Mouse (Mus musculus) heart, embryonic 12.5 days (tissue): ENCODE measurements around the gene Dlg1. TPM values are rescaled to one million over a fixed set of nuclear protein-coding genes. Genes with fewer than 3 reads are reported as not detected.

Source experiments
- ATAC-seq: fragments of 200-750 bp; cut with Nextera tagmentation; 2 replicates; pipeline ENCODE4 v1.8.0; 2017; ENCODE audit warnings: moderate TSS enrichment, moderate library complexity; ENCODE audit not compliant: insufficient number of reproducible peaks, low FRiP score
- H3K27ac ChIP-seq: fragments of 300-500 bp; sonication (generic); 2 replicates; pipeline ENCODE4 v1.5.1; 2016; ENCODE audit warnings: mild to moderate bottlenecking, moderate library complexity; ENCODE audit not compliant: poor library complexity, severe bottlenecking
- H3K27me3 ChIP-seq: fragments of 300-500 bp; sonication (generic); replicated peaks from 2 replicates; pipeline ENCODE4 v1.6.1; 2016; ENCODE audit warnings: mild to moderate bottlenecking, moderate library complexity
- H3K36me3 ChIP-seq: fragments of 300-500 bp; sonication (generic); 2 replicates; pipeline ENCODE4 v1.6.1; 2016; ENCODE audit warnings: mild to moderate bottlenecking, moderate library complexity
- H3K4me1 ChIP-seq: fragments of 300-500 bp; sonication (generic); replicated peaks from 2 replicates; pipeline ENCODE4 v1.6.1; 2016; ENCODE audit warnings: mild to moderate bottlenecking
- H3K4me2 ChIP-seq: fragments of 300-500 bp; sonication (generic); 2 replicates; pipeline ENCODE4 v1.6.1; 2016; ENCODE audit warnings: mild to moderate bottlenecking, moderate library complexity
- H3K4me3 ChIP-seq: fragments of 300-500 bp; sonication (generic); 2 replicates; pipeline ENCODE4 v1.5.1; 2016; ENCODE audit warnings: mild to moderate bottlenecking
- H3K9ac ChIP-seq: fragments of 300-500 bp; sonication (generic); 2 replicates; pipeline ENCODE4 v1.6.1; 2016; ENCODE audit warnings: mild to moderate bottlenecking, moderate library complexity
- H3K9me3 ChIP-seq: fragments of 300-500 bp; sonication (generic); replicated peaks from 2 replicates; pipeline ENCODE4 v1.6.1; 2016; ENCODE audit warnings: mild to moderate bottlenecking, moderate library complexity
- WGBS: fragments of 180-500 bp; shearing (Covaris S2); methylation state at CpG from one replicate; pipeline ENCODE4 v1.1.7; 2016; 5-methylcytosine and 5-hydroxymethylcytosine counted together
- polyA plus RNA-seq: library from polyadenylated mRNA; unstranded; fragments of >200 nt; fragmentation: Nextera tagmentation; extraction: Ambion mirVana; gene quantifications from 2 replicates; pipeline ENCODE4 v1.2.1, GENCODE M21; 2016

The Dlg1 gene
- polyA plus RNA-seq, 1 experiment from 2014 or later, result 21.9 TPM

GRCm38 (mm10) chr16:31775924-31776323 is 112.7 kb downstream of the Dlg1 start:
- no peak for ATAC-seq
- Histone ChIP-seq H3K4me2 (no peak overlapping the region), H3K36me3 (no peaks in the 10 kb centered on the region), H3K4me1 (peaks cover 4% of the 10 kb centered on the region; the same call in 1 of the 2 replicates), H3K9me3 (no peaks in the 10 kb centered on the region), H3K9ac (no peak overlapping the region), H3K27me3 (no peaks in the 10 kb centered on the region), H3K27ac (no peak overlapping the region), H3K4me3 (no peak overlapping the region)
- 84% methylated on average over 10 of the region's 10 CpGs for WGBS

DNA sequence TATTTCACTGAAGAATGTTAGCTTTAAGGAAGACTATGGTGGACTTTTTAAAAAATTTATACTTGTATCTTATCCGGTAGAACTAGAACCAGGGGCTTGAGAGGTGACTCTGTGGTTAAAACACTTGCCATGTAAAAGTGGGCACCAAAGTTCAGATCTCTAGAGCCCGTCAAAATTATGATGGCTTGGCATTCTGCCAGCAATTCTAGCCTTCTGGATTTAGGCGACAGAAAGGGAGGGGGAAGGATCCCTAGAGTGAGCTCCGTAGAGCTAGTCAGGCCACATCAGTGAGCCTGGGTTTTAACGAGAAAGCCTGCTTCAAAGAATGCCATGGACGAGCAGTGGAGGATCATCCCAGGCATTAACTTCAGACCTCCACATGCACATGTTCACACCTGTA is 117.8 kb downstream of the Dlg1 start:
- no peak overlapping the region for H3K27ac ChIP-seq
- no peak overlapping the region for H3K4me2 ChIP-seq
- H3K9ac ChIP-seq, result no peak overlapping the region
- H3K4me3 ChIP-seq, result no peak overlapping the region
- H3K9me3 ChIP-seq, result no peaks in the 10 kb centered on the region
- 57% methylated on average over 6 of the region's 6 CpGs for WGBS
- H3K36me3 ChIP-seq, result peaks cover 5% of the 10 kb centered on the region; the same call in 1 of the 2 replicates
- no peaks in the 10 kb centered on the region for H3K27me3 ChIP-seq
- no peak for ATAC-seq
- H3K4me1 ChIP-seq, result no peaks in the 10 kb centered on the region

DNA sequence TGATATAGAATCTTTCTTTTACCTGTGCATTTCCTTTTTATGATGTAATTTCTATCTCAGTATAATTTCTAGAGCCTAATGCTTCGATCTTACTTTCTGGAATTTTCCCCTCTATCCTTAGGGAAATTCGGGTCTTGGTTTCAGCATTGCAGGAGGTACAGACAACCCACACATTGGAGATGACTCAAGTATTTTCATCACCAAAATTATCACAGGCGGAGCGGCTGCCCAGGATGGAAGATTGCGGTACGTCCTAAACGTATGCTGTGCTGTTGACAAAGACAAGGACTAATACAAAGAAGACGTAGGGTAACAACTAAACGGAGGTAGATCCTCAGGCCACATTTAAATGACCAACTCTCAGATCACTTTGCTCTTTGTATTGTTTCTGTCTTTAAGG is 126.8 kb downstream of the Dlg1 start:
- Histone ChIP-seq H3K9ac (no peak overlapping the region), H3K9me3 (no peaks in the 10 kb centered on the region), H3K36me3 (peaks cover 23% of the 10 kb centered on the region), H3K4me1 (no peaks in the 10 kb centered on the region; the same call in 1 of the 2 replicates), H3K27me3 (no peaks in the 10 kb centered on the region), H3K27ac (no peak overlapping the region), H3K4me3 (no peak overlapping the region), H3K4me2 (no peak overlapping the region)
- ATAC-seq, result no peak
- WGBS, result 91% methylated on average over 9 of the region's 9 CpGs

- Histone ChIP-seq H3K9ac (no peak overlapping the region), H3K36me3 (peaks cover 35% of the 10 kb centered on the region), H3K4me2 (no peak overlapping the region), H3K9me3 (no peaks in the 10 kb centered on the region), H3K4me3 (no peak overlapping the region), H3K4me1 (no peaks in the 10 kb centered on the region), H3K27ac (no peak overlapping the region), H3K27me3 (no peaks in the 10 kb centered on the region)
- WGBS, result 77% methylated on average over 3 of the region's 3 CpGs
- ATAC-seq, result no peak
Measured at GRCm38 (mm10) chr16:31803644-31804043, 140.4 kb downstream of the Dlg1 start.

GRCm38 (mm10) chr16:31826049-31826448 is 162.8 kb downstream of the Dlg1 start:
- no peak overlapping the region for H3K27ac ChIP-seq
- 80% methylated on average over 4 of the region's 4 CpGs for WGBS
- no peak overlapping the region for H3K9ac ChIP-seq
- H3K4me2 ChIP-seq, result no peak overlapping the region
- no peaks in the 10 kb centered on the region for H3K4me1 ChIP-seq
- no peak for ATAC-seq
- H3K36me3 ChIP-seq, result peaks cover 9% of the 10 kb centered on the region
- H3K27me3 ChIP-seq, result no peaks in the 10 kb centered on the region
- no peak overlapping the region for H3K4me3 ChIP-seq
- no peaks in the 10 kb centered on the region for H3K9me3 ChIP-seq

- Histone ChIP-seq H3K4me3 (no peak overlapping the region), H3K9ac (no peak overlapping the region), H3K4me1 (peaks cover 6% of the 10 kb centered on the region; the same call in 1 of the 2 replicates), H3K27me3 (no peaks in the 10 kb centered on the region), H3K27ac (no peak overlapping the region), H3K9me3 (no peaks in the 10 kb centered on the region), H3K36me3 (peaks cover 9% of the 10 kb centered on the region), H3K4me2 (no peak overlapping the region)
- ATAC-seq, result no peak
- WGBS, result 91% methylated on average over 4 of the region's 4 CpGs
Measured at GRCm38 (mm10) chr16:31830726-31831125, 167.5 kb downstream of the Dlg1 start.

DNA sequence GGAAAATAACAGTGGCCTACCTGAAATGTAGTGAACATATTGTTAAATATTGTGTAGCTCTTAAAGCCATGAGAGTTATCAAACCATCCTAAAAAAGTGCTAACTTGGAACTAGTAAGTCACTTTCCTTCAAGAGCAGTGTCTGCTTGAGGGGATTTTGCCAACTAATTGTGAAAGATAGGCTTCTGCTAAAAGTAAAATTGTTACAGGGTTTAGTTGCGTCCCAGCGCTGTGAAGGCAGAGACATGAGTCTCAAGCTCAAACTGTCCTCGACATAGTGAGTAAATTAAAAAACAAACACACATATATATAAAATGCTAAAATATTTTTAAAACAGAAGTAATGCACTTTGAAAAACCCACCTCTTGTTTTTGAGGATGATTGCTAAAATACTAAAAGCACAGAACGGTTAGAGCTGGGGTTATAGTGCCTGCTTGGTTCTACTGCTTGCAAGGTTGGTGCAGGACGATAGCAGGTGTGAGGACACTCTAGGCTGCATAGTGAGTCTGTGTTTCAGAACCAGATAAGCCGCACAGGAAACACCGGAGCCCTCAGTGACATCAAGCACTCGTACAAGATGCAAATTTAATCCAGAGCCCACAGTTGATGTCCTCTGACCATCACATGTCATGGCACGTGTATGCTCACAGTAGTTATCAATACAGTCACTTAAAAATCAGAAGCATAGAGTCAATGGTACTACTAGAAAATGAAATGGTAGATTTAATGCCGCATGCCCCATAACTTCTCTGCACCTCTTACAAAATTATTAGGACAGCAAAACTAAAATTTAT is 169.6 kb downstream of the Dlg1 start:
- Histone ChIP-seq H3K9me3 (no peaks in the 10 kb centered on the region), H3K9ac (no peak overlapping the region), H3K4me2 (no peak overlapping the region), H3K4me1 (peaks cover 6% of the 10 kb centered on the region; the same call in 1 of the 2 replicates), H3K27me3 (no peaks in the 10 kb centered on the region), H3K27ac (no peak overlapping the region), H3K36me3 (peaks cover 12% of the 10 kb centered on the region), H3K4me3 (no peak overlapping the region)
- ATAC-seq, result no peak
- WGBS, result 84% methylated on average over 10 of the region's 10 CpGs

- peaks cover 22% of the 10 kb centered on the region for H3K36me3 ChIP-seq
- no peak overlapping the region for H3K9ac ChIP-seq
- H3K27me3 ChIP-seq, result no peaks in the 10 kb centered on the region
- H3K4me1 ChIP-seq, result peaks cover 6% of the 10 kb centered on the region; the same call in 1 of the 2 replicates
- H3K4me2 ChIP-seq, result peak overlapping the region; percentile 21; the same call in 1 of the 2 replicates
- no peak for ATAC-seq
- H3K4me3 ChIP-seq, result no peak overlapping the region
- H3K27ac ChIP-seq, result peak overlapping the region; percentile 71
- 58% methylated on average over 7 of the region's 7 CpGs for WGBS
- H3K9me3 ChIP-seq, result no peaks in the 10 kb centered on the region
Measured at GRCm38 (mm10) chr16:31834011-31834584, 170.9 kb downstream of the Dlg1 start.

GRCm38 (mm10) chr16:31834662-31835318 is 171.5 kb downstream of the Dlg1 start:
- Histone ChIP-seq H3K9me3 (no peaks in the 10 kb centered on the region), H3K27me3 (no peaks in the 10 kb centered on the region), H3K4me2 (no peak overlapping the region), H3K9ac (no peak overlapping the region), H3K36me3 (peaks cover 16% of the 10 kb centered on the region), H3K4me1 (peaks cover 6% of the 10 kb centered on the region; the same call in 1 of the 2 replicates), H3K27ac (no peak overlapping the region), H3K4me3 (no peak overlapping the region)
- no peak for ATAC-seq
- 75% methylated on average over 2 of the region's 2 CpGs for WGBS

DNA sequence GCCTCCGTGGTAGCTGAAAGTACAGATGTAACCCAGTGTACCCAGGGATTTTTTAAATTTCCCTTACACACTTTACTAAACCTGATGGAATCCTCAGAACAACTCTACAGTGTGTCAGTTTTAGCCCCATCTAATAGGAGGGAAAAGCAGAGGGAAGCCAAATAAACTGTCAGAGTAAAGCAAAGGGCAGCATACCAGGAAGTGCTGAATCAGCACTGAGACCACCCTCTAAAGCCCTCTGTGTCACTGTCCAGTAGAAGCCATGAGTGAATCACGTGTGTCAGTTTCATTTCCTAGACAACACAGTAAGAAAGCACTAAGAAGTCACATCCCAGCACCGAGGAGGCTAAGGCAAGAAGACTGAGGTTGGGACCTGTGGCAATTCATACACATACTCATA is 174.1 kb downstream of the Dlg1 start:
- Histone ChIP-seq H3K36me3 (peaks cover 13% of the 10 kb centered on the region; the same call in 1 of the 2 replicates), H3K4me3 (no peak overlapping the region), H3K4me1 (peaks cover 6% of the 10 kb centered on the region; the same call in 1 of the 2 replicates), H3K9me3 (no peaks in the 10 kb centered on the region), H3K27ac (no peak overlapping the region), H3K27me3 (no peaks in the 10 kb centered on the region), H3K4me2 (no peak overlapping the region), H3K9ac (no peak overlapping the region)
- 83% methylated on average over 3 of the region's 3 CpGs for WGBS
- no peak for ATAC-seq

- ATAC-seq, result no peak
- Histone ChIP-seq H3K27me3 (no peaks in the 10 kb centered on the region), H3K36me3 (peaks cover 11% of the 10 kb centered on the region), H3K9ac (no peak overlapping the region), H3K9me3 (no peaks in the 10 kb centered on the region), H3K4me1 (no peaks in the 10 kb centered on the region), H3K4me2 (no peak overlapping the region), H3K27ac (no peak overlapping the region), H3K4me3 (no peak overlapping the region)
- 86% methylated on average over 3 of the region's 3 CpGs for WGBS
Measured at GRCm38 (mm10) chr16:31844246-31844645, 181.0 kb downstream of the Dlg1 start.
